Mouse (Mus musculus) bone marrow, adult 2 months (tissue): Measurements from ENCODE around the gene Sema3b.

Experiments used
- CTCF ChIP-seq: fragments of 200-500 bp; IDR thresholded peaks from 2 replicates; pipeline ENCODE4 v1.5.1; 2011; ENCODE audit warnings: low read length, control low read depth; ENCODE audit not compliant: control insufficient read depth, insufficient read depth
- POLR2A ChIP-seq: fragments of 200-500 bp; IDR thresholded peaks from 2 replicates; pipeline ENCODE4 v1.6.1; 2011; ENCODE audit warnings: low read depth, mild to moderate bottlenecking, control low read depth, low read length, borderline replicate concordance; ENCODE audit not compliant: control insufficient read depth

GRCm38 (mm10) chr9:107615035-107615434 is 6.0 kb upstream of the Sema3b start:
- no peak for TF ChIP-seq CTCF
- TF ChIP-seq POLR2A: no peak
